Mouse (Mus musculus) brown adipose tissue, adult 24 weeks (tissue): ENCODE data around the gene Iars. TPM values are rescaled to one million over a fixed set of nuclear protein-coding genes. Genes with fewer than 3 reads are reported as not detected.
"Not testable (repeated sequence)": the region's sequence is repeated elsewhere in the genome, so short reads cannot be mapped to it uniquely, and the experiment has no call there.

Experiments
- H3K27ac ChIP-seq: fragments of 200-500 bp; replicated peaks from 2 replicates; pipeline ENCODE4 v1.5.1; 2012; ENCODE audit warnings: low read depth, mild to moderate bottlenecking, low read length
- H3K4me1 ChIP-seq: fragments of 200-500 bp; 2 replicates; pipeline ENCODE4 v1.6.1; 2012; ENCODE audit warnings: low read length, mixed read lengths; ENCODE audit not compliant: control insufficient read depth, insufficient read depth, insufficient read length
- H3K4me3 ChIP-seq: fragments of 200-500 bp; 2 replicates; pipeline ENCODE4 v1.5.1; 2012; ENCODE audit warnings: low read depth, mild to moderate bottlenecking, low read length, moderate library complexity; ENCODE audit not compliant: insufficient read depth
- polyA plus RNA-seq: library from polyadenylated mRNA; stranded (reverse); fragments of >200 nt; gene quantifications from 2 replicates; pipeline ENCODE4 v1.2.4, GENCODE M21; 2012; ENCODE audit not compliant: missing spikeins, insufficient read depth, insufficient read length

The Iars gene
- polyA plus RNA-seq, 1 experiment = 15.5 TPM

DNA sequence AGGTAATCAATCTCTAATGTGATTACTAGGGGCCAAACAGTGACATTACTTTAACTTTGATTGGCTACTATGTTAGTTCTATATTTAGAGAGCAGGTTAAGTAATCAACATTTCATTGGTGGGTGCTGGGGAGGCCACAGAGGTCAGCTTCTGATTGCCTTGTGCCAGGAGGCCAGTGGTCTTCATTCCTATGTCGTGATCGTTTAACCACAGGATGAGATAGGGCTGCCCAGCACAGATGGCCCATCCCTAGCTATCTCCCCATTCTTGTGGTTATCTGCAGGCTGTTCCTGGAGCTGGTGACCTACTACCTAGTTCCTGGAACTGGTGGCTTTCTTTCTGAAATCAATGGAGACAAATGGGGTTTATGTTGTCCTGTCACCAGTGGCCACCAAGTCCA, 86.1 kb downstream of the Iars start:
- Histone ChIP-seq H3K27ac (no peak overlapping the region), H3K4me1 (no peaks in the 10 kb centered on the region), H3K4me3 (no peak overlapping the region)

DNA sequence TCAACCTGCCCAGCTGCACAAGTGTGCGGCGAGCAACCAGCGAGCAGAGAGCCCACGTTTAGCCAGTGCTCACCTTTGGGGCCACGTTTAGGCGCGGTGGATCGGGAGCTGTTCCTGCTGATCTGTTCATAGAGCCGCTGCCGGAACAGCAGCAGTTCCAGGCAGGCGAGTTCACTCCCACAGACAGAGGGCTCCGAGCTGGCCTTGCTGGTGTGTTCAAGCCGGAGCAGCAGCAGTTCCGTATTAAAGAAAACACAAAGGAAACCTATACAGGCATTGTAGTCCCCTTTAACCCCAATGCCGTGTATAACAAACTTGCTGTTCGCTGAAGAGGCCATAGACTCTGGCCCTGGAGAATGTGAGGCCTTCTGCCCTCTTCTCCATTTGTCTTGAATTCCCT, 87.2 kb downstream of the Iars start:
- Histone ChIP-seq H3K27ac (no peak overlapping the region), H3K4me3 (no peak overlapping the region), H3K4me1 (no peaks in the 10 kb centered on the region)

DNA sequence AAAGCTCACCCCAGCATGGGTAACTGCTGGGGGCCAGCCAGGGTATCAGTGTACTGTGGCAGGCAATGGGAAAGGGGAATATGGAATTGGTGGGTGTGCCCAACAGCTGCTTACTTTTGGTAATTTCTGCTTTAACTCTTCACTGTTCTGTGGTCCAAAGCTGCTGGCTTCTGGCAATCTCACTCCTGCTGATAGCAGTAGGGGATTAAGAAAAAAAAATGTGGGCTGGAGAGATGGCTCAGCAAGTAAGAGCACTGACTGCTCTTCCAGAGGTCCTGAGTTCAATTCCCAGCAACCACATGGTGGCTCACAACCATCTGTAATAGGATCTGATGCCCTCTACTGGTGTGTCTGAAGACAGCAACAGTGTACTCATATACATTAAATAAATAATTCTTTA, 89.6 kb downstream of the Iars start:
- not testable (repeated sequence) for H3K27ac ChIP-seq, H3K4me3 ChIP-seq, H3K4me1 ChIP-seq

Other genes with a start within 250 kb of the Iars start
- 1.8 and 2.0 TPM in 2 replicates for gene Tes3-ps, start 188.8 kb upstream of the Iars start, polyA plus RNA-seq
- 10.1 and 12.4 TPM in 2 replicates for gene Ecm2, start 177.3 kb upstream of the Iars start, polyA plus RNA-seq
- 28.9 and 34.2 TPM in 2 replicates for gene Aspn, start 137.7 kb upstream of the Iars start, polyA plus RNA-seq
- gene Omd, start 99.6 kb upstream of the Iars start, polyA plus RNA-seq = 0.96 and 1.1 TPM in 2 replicates
- gene Ogn, start 74.1 kb upstream of the Iars start, polyA plus RNA-seq = 33.2 and 49.8 TPM in 2 replicates
- gene Cenpp, start 29.3 kb upstream of the Iars start, polyA plus RNA-seq = 1.5 TPM in 1 of 2 replicates, not detected in the other
- 7.8 and 10.3 TPM in 2 replicates for gene Nol8, start 29.0 kb upstream of the Iars start, polyA plus RNA-seq
- not detected in 2 replicates for gene Gm30302, start 116.9 kb downstream of the Iars start, polyA plus RNA-seq